Mouse (Mus musculus): ENCODE measurements around the gene Klf1.
A peak's percentile ranks its signal among the peaks of the same experiment; 100 is the strongest.
"Not testable (repeated sequence)": the region's sequence is repeated elsewhere in the genome, so short reads cannot be mapped to it uniquely, and the experiment has no call there.

The Klf1 gene

GRCm38 (mm10) chr8:84907493-84907892 lies 5.8 kb downstream of the Klf1 start:
- DNase-seq (ENCODE audit: low read depth, low spot score), result no peak

DNA sequence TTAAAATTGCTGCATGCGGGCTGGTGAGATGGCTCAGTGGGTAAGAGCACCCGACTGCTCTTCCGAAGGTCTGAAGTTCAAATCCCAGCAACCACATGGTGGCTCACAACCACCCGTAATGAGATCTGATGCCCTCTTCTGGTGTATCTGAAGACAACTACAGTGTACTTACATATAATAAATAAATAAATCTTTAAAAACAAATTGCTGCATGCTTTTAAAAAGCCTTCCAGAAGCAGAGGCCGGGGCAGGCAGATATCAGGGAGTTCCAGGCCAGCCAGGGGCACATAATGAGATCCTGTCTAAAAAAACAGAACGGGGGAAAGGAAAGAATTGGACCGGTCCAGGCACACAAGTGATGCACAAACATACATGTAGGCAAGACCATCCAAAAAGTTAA lies 6.3 kb downstream of the Klf1 start:
- DNase-seq (ENCODE audit: low read depth, low spot score), result not testable (repeated sequence)

- peak; percentile 63 for DNase-seq (ENCODE audit: low read depth, low spot score)
These were observed 6.9 kb downstream of the Klf1 start, which contains the start of gene Dnase2a for GRCm38 (mm10) chr8:84908421-84909161. Gene Dnase2a (plus strand): TSS chr8:84908560.

DNA sequence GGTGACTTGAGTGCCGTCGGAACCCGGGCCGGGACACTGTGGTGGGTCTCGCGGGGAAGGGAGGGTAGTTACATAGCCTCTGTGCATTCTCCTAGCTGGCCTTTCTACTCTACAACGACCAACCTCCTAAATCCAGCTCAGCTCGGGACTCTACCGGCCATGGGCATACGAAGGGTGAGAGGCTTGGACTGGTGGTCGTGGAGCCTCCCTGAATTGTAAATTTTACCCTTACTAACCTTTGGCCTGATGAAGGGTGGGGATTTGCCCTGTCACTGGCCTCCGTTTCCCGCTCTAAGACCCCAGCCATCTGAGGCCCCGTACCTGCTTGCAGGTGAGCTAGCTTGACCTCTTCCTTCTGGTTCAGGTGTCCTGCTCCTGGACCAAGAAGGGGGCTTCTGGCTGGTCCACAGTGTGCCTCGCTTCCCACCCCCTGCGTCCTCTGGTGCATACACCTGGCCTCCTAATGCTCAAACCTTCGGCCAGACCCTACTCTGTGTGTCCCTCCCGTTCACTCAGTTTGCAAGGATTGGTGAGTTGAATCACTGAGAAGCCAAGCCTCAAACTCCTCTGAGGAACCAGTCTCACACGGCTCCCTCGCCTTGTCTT lies 7.5 kb downstream of the Klf1 start:
- no peak for DNase-seq (ENCODE audit: low read depth, low spot score)

- no peak for DNase-seq (ENCODE audit: low read depth, low spot score)
These were observed 8.2 kb downstream of the Klf1 start for GRCm38 (mm10) chr8:84909949-84910348.

- DNase-seq (ENCODE audit: low read depth, low spot score), result no peak
These were observed 8.8 kb downstream of the Klf1 start for GRCm38 (mm10) chr8:84910551-84910950.

DNA sequence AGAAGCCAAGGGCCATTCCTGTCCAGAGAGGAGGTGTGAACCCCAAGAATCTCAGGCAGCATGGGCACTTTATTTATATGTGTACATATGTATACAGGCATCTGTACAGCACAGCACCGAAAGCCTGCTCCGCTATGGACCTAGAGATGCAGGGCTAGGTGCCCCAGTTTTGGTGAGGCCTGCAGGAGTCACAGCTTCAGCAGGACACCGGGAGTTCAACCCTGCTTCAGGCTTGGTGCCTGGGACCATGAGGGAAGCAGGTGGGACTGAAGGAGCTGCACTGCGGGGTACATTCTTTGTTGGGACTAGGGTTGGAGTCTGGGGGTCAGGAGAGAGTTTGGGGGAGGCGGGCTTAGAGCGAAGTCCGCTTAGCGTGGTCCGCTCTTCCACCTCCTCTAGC lies 10.1 kb downstream of the Klf1 start:
- no peak for DNase-seq (ENCODE audit: low read depth, low spot score)

DNA sequence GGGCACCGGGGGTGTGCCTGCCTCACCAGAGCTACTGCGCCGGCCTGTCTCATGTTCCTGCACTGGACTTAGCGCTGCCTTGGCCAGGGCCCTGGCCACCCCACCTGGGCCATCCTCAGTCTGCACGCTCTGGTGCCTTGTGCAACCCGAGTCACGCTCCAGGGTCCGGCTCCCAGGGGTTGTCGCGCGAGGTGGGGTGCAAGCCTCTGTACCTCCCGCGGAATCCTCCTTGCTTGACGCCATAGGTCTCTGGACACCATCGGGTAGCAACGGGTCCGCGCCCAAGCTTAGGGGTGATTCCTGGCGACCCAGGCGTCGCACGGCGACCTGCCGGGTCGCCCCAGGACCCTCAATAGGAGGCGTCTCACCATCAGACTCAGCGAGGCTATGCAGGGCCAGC lies 10.7 kb downstream of the Klf1 start:
- DNase-seq (ENCODE audit: low read depth, low spot score), result no peak

- DNase-seq (ENCODE audit: low read depth, low spot score), result peak; percentile 49
These were observed 11.3 kb downstream of the Klf1 start for GRCm38 (mm10) chr8:84912895-84913501.

- no peak for DNase-seq (ENCODE audit: low read depth, low spot score)
These were observed 11.8 kb downstream of the Klf1 start for GRCm38 (mm10) chr8:84913502-84913900.

- no peak for DNase-seq (ENCODE audit: low read depth, low spot score)
These were observed 12.2 kb downstream of the Klf1 start for GRCm38 (mm10) chr8:84913960-84914359.

DNA sequence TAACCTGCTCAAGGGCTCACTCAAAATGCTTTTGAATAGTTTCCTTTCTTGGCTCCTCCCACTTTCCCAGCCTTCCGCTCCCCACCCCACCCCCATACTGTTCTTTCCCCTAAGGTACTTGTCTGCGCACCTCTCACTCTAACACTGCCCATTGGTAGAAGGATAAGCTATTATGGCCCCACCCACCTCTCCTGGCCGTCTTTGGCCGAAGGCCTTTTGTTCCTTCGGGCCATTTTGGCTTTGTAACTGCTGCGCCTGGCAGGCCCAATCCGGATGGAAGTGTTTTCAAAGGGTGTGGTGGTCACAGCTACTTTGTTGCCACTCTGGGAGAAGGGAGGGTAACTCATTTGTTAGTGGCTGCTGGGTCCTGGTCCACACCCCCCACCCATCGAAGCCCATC lies 13.5 kb downstream of the Klf1 start:
- DNase-seq (ENCODE audit: low read depth, low spot score), result no peak

- no peak for DNase-seq (ENCODE audit: low read depth, low spot score)
These were observed 16.1 kb downstream of the Klf1 start for GRCm38 (mm10) chr8:84917781-84918180.

GRCm38 (mm10) chr8:84918646-84919045 lies 16.9 kb downstream of the Klf1 start:
- DNase-seq (ENCODE audit: low read depth, low spot score), result no peak

GRCm38 (mm10) chr8:84921596-84921995 lies 19.9 kb downstream of the Klf1 start:
- no peak for DNase-seq (ENCODE audit: low read depth, low spot score)

- DNase-seq (ENCODE audit: low read depth, low spot score), result no peak
These were observed 23.8 kb downstream of the Klf1 start for GRCm38 (mm10) chr8:84925557-84925956.

DNA sequence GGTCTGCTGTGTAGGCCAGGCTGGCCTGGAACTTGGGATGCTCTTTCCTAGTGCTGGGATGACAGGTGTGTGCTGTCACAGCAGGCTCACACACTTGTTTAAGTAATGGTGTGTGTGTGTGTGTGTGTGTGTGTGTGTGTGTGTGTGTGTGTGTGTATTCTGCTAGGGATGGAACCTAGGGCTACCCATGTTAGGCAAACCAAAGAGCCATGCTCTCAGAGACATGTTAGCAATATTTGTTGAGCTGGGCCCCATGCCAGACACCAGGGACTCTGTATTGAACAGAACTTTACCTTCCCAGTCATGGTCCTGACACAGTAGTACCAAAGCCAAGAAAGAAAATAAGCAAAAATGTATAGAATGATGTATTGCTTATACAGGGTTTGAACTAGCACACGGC lies 25.8 kb downstream of the Klf1 start:
- no peak for DNase-seq (ENCODE audit: low read depth, low spot score)

DNA sequence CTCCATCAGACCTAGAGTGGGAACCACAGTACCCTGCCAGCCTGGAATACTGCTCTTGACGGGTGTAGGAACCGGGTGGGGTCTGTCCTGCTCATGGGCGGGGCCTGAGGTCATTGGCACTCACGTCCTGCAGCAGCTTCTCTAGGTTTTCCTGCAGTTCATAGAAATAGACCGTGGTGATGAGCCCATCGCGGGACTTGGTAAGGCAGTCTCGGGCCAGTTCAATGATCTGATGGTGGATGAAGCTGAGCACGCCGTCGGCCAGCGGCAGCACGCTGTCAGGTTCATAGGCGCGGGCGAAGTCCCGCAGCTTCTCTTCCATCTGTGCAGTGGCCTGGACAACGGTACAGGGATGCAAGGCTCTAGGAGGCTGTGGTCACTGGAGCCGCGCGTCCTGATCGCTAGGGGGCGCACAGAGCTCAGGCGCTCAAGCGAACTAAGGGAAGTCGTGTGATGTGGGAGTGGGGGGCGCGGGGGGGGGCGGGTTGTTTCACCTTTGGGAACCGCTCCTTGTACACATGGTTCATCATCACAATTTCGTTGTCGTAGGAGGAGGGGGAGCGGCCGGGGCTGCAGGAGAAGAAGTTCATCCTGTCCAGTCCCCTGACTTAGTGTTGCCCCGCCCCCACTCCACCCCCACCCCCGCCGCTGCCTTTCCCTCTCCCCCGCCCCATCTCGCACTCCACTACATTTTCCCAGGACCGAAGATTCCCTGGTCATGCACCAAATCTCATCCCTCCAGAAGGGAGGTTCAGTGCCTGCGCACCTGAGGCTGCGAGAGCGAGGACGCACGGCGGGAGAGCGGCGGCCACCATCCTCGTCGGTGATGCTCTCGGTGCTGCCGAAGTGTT lies 27.0 kb downstream of the Klf1 start:
- no peak for DNase-seq (ENCODE audit: low read depth, low spot score)

GRCm38 (mm10) chr8:84930582-84930981 lies 28.9 kb downstream of the Klf1 start:
- DNase-seq (ENCODE audit: low read depth, low spot score), result no peak

- peak; percentile 40 for DNase-seq (ENCODE audit: low read depth, low spot score)
These were observed 32.2 kb downstream of the Klf1 start for GRCm38 (mm10) chr8:84933767-84934559.

- DNase-seq (ENCODE audit: low read depth, low spot score), result peak; percentile 62
These were observed 33.1 kb downstream of the Klf1 start for GRCm38 (mm10) chr8:84934860-84935259.
